Mouse (Mus musculus) E14TG2a.4 (cell line): ENCODE measurements around the gene Cyb5r3.

Experiments
- CTCF ChIP-seq: conservative IDR thresholded peaks from 2 replicates; pipeline ENCODE4 v1.5.1; 2014; ENCODE audit warnings: low read length
- NANOG ChIP-seq: IDR thresholded peaks from 2 replicates; pipeline ENCODE4 v1.6.1; 2014; ENCODE audit warnings: borderline replicate concordance, low read length, mixed read lengths

DNA sequence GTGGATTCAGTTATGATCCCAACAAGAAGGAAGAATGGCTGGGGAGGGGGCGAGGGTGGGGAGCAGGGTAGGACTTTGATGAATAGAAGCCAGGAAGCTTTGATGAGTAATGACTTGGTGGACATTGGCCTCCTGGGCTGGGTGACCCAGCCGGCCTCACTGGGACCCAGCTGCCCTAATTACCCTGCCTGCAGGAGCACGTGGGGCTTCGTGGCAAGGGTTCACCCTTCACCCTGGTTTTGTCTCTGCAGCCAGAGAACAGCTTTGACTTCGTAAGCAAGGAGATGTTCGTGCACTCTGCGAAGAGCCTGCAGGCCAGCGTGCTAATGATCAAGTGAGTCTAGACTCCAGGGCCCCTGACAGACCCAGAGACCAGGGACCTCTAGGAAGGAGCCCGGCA lies 58.3 kb downstream of the Cyb5r3 start:
- no peak for TF ChIP-seq CTCF
- TF ChIP-seq NANOG, result no peak
